Mouse (Mus musculus) lung, embryonic 16.5 days (tissue): ENCODE results near the gene Aunip. TPM values are rescaled to one million over a fixed set of nuclear protein-coding genes. Genes with fewer than 3 reads are reported as not detected.

Experiments used
- ATAC-seq: fragments of 200-750 bp; cut with Nextera tagmentation; 2 replicates; pipeline ENCODE4 v1.8.0; 2017; ENCODE audit warnings: low read depth, mild to moderate bottlenecking, moderate library complexity
- H3K27ac ChIP-seq: fragments of 300-500 bp; sonication (generic); 2 replicates; pipeline ENCODE4 v1.5.1; 2014; ENCODE audit warnings: mild to moderate bottlenecking, control low read depth, low read length
- H3K27me3 ChIP-seq: fragments of 300-500 bp; sonication (generic); 2 replicates; pipeline ENCODE4 v1.6.1; 2014; ENCODE audit warnings: low read depth, low read length, mixed read lengths; ENCODE audit not compliant: control insufficient read depth, insufficient read depth
- H3K36me3 ChIP-seq: fragments of 300-500 bp; sonication (generic); 2 replicates; pipeline ENCODE4 v1.6.1; 2014; ENCODE audit warnings: low read length; ENCODE audit not compliant: control insufficient read depth, insufficient read depth
- H3K4me1 ChIP-seq: fragments of 300-500 bp; sonication (generic); replicated peaks from 2 replicates; pipeline ENCODE4 v1.6.1; 2014; ENCODE audit warnings: low read length, mixed read lengths; ENCODE audit not compliant: control insufficient read depth, insufficient read depth
- H3K4me2 ChIP-seq: fragments of 300-500 bp; sonication (generic); 2 replicates; pipeline ENCODE4 v1.6.1; 2014; ENCODE audit warnings: low read depth, low read length, control low read depth
- H3K4me3 ChIP-seq: fragments of 300-500 bp; sonication (generic); 2 replicates; pipeline ENCODE4 v1.5.1; 2014; ENCODE audit warnings: mild to moderate bottlenecking, low read length, control low read depth
- H3K9ac ChIP-seq: fragments of 300-500 bp; sonication (generic); 2 replicates; pipeline ENCODE4 v1.6.1; 2014; ENCODE audit warnings: low read length, control low read depth
- H3K9me3 ChIP-seq: fragments of 300-500 bp; sonication (generic); 2 replicates; pipeline ENCODE4 v1.6.1; 2016; ENCODE audit warnings: low read length; ENCODE audit not compliant: control insufficient read depth
- WGBS: fragments of 180-500 bp; shearing (Covaris S2); extraction: QIAGEN DNeasy Blood & Tissue Kit; methylation state at CpG from one replicate; pipeline ENCODE4 v1.1.7; 2014; 5-methylcytosine and 5-hydroxymethylcytosine counted together
- polyA plus RNA-seq: library from polyadenylated mRNA; unstranded; fragments of >200 nt; fragmentation: Nextera tagmentation; extraction: Ambion mirVana; gene quantifications from 2 replicates; pipeline ENCODE4 v1.2.1, GENCODE M21; 2015

Aunip gene
- polyA plus RNA-seq, 1 experiment from 2014 or later = 14.5 TPM

DNA sequence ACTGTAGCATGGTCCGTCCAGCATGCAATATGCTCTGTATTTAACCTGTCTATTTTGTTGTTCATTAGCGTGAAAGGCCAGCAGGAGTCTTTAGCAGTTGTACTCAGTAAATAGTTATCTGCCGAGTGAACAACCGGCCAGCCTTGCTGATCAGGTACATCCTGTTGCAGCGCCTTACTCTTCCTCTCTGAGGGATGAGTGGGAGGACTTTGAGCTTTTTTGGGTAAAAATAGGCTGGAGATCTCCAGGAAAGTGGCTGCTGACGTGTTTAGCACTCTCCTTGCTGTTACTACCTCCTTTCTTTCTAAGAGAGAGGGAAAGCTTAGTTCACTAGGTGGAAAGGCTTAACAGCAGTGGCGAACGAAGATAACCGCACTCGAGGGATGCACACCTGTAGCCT is 6.9 kb downstream of the Aunip start:
- Histone ChIP-seq H3K4me3 (no peak overlapping the region), H3K27me3 (no peaks in the 10 kb centered on the region), H3K9ac (no peak overlapping the region), H3K27ac (no peak overlapping the region), H3K4me1 (peaks cover 17% of the 10 kb centered on the region), H3K36me3 (peaks cover 2% of the 10 kb centered on the region; the same call in 1 of the 2 replicates), H3K4me2 (no peak overlapping the region), H3K9me3 (no peaks in the 10 kb centered on the region)
- WGBS = 84% methylated on average over 10 of the region's 10 CpGs
- no peak for ATAC-seq

DNA sequence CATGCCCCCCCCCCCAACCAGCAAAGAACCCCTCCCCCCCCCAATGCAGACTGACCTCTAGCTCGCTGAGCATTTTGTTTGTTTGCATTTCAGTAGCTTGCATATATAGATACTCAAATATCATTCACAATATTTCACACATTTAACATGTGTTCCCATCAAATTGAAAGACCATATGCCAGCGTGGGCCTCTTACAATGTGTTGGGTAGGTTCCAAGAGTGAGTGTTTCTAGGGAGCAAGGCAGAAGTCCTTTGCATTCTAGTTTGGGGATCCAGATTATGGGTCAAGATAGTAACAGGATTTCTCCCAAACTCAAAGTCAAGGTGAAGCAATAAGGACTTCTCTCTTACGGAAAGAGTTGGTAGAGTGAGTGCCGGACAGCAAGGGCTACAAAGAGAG is 7.7 kb downstream of the Aunip start:
- 85% methylated on average over 4 of the region's 4 CpGs for WGBS
- Histone ChIP-seq H3K9me3 (no peaks in the 10 kb centered on the region), H3K9ac (no peak overlapping the region), H3K4me3 (no peak overlapping the region), H3K4me2 (no peak overlapping the region), H3K27me3 (no peaks in the 10 kb centered on the region), H3K27ac (no peak overlapping the region), H3K4me1 (peaks cover 16% of the 10 kb centered on the region), H3K36me3 (peaks cover 2% of the 10 kb centered on the region; the same call in 1 of the 2 replicates)
- no peak for ATAC-seq

DNA sequence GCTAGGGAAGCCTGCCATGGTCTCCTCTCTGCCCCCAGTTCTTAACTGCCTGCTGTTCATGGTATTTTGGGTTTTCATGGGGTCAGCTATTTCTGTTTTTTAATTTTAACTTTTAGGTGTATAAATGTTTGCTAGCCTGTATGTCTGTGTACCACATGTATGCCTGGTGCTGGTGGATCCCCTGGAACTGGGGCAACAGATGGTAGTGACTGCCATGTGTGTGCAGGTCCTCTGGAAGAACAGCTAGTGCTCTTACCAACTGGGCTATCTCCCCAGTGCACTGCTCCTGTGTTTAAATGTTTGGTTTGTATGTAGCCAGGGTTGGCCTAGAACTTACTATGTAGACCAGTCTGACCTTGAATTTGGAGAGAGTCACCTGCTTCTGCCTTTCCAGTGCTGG is 8.5 kb downstream of the Aunip start:
- H3K9me3 ChIP-seq = no peaks in the 10 kb centered on the region
- ATAC-seq = no peak

DNA sequence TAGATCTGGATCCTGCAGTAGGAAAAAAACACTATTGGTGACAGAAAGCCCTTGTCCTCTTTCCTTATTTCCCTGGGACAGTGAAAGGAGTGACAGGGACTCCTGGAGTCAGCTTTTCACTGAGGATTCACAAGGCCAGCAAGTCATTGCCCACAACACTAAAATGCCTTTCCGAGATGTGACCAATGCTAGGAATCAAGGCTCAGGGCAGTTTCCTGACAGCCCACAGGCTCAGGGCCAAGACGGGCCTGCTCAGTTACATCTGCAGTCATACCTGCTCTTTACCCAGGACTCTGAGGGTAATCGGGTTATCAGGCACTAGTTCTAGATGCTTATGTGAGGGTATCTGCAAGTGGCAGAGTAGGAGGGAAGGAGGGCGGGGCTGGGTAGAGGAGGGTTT is 12.6 kb downstream of the Aunip start:
- 77% methylated on average over 4 of the region's 4 CpGs for whole genome bisulfite sequencing
- H3K9ac ChIP-seq = no peak overlapping the region

More for the DNA sequence above, 8.5 kb downstream of the Aunip start:
- Histone ChIP-seq H3K4me2 (no peak overlapping the region), H3K9ac (no peak overlapping the region), H3K27ac (no peak overlapping the region), H3K36me3 (peaks cover 2% of the 10 kb centered on the region; the same call in 1 of the 2 replicates), H3K4me3 (no peak overlapping the region), H3K27me3 (no peaks in the 10 kb centered on the region), H3K4me1 (peaks cover 13% of the 10 kb centered on the region)

DNA sequence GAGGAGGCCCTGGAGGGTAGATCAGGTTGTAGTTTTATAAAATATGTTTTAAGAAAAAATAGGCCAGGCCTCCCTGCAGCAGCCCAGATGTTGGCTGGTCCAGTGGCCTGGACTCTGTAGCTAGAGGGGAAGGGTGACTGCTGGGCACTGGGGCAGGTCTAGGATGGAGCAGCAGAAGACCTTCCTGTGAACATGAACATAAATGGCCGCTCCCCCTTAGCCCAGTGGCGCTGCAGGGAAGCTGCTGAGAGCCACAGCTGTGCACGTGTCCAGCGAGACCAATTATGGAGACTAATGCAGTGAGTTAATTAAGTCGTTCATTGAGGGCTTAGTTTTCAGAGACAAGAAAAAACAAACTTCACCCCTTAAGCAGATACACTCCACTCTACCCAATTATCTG is 15.0 kb downstream of the Aunip start:
- H3K9ac ChIP-seq = no peak overlapping the region
- H3K4me3 ChIP-seq = no peak overlapping the region
- no peaks in the 10 kb centered on the region for H3K27me3 ChIP-seq
- peaks cover 35% of the 10 kb centered on the region for H3K36me3 ChIP-seq
- no peak for ATAC-seq
- H3K9me3 ChIP-seq = no peaks in the 10 kb centered on the region
- WGBS = 69% methylated on average over 5 of the region's 5 CpGs
- H3K27ac ChIP-seq = no peak overlapping the region
- no peaks in the 10 kb centered on the region for H3K4me1 ChIP-seq
- H3K4me2 ChIP-seq = no peak overlapping the region

More for the DNA sequence above, 12.6 kb downstream of the Aunip start:
- no peak overlapping the region for H3K4me3 ChIP-seq
- peaks cover 20% of the 10 kb centered on the region for H3K36me3 ChIP-seq
- H3K4me1 ChIP-seq = no peaks in the 10 kb centered on the region
- no peak overlapping the region for H3K27ac ChIP-seq
- no peaks in the 10 kb centered on the region for H3K9me3 ChIP-seq
- H3K4me2 ChIP-seq = no peak overlapping the region
- no peaks in the 10 kb centered on the region for H3K27me3 ChIP-seq
- ATAC-seq = no peak

DNA sequence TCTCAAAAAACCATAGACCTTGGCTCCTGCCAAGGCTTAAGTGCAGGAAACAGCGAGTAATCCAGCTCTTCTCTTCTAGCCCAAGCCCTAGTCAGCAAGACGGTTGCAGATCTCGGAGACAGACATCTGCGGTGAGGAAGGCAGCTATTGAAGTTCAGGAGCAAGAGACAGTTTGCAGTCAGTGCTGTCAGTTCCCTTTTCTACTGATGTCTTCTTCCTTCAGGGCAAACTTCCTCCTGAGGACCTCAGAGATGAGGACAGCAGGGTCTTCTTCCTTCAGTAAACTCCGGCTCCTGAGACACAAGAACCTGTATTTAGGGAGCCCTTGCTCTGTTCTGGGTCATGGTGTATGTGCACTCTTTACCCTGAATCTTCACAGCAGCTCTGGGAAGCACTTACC is 15.4 kb downstream of the Aunip start:
- 79% methylated on average over 5 of the region's 5 CpGs for WGBS
- no peak overlapping the region for H3K27ac ChIP-seq
- no peaks in the 10 kb centered on the region for H3K9me3 ChIP-seq
- H3K4me3 ChIP-seq = no peak overlapping the region
- no peak overlapping the region for H3K4me2 ChIP-seq
- no peak overlapping the region for H3K9ac ChIP-seq
- no peaks in the 10 kb centered on the region for H3K4me1 ChIP-seq
- H3K36me3 ChIP-seq = peaks cover 35% of the 10 kb centered on the region
- H3K27me3 ChIP-seq = no peaks in the 10 kb centered on the region
- no peak for ATAC-seq

DNA sequence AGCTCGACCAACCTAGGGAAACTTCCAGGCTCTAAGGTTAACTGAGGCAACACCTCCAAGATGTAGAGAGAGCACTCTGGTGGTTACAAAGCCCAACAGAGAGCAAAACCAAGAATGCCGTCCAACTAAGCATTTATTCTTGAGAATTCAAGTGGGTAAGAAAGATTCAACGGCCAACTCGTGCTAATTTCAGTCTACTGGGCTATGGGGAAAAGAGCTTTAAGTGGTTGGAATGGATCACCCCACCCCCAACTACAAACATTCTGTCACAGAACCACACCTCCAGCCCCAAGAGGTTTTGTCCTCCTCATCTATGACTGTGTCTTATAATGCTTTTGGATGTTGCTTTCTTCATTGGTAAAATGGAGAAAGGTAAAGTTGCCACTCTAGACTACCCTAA is 22.1 kb downstream of the Aunip start:
- 58% methylated on average over 4 of the region's 4 CpGs for WGBS
- Histone ChIP-seq H3K9me3 (no peaks in the 10 kb centered on the region), H3K4me1 (peaks cover 26% of the 10 kb centered on the region), H3K27ac (peak overlapping the region; percentile 79), H3K9ac (0 out of 2 replicates have a peak overlapping the region, but pooled peaks have one; percentile 24), H3K4me3 (no peak overlapping the region), H3K27me3 (no peaks in the 10 kb centered on the region), H3K4me2 (0 out of 2 replicates have a peak overlapping the region, but pooled peaks have one; percentile 6), H3K36me3 (peaks cover 19% of the 10 kb centered on the region)
- ATAC-seq = no peak

DNA sequence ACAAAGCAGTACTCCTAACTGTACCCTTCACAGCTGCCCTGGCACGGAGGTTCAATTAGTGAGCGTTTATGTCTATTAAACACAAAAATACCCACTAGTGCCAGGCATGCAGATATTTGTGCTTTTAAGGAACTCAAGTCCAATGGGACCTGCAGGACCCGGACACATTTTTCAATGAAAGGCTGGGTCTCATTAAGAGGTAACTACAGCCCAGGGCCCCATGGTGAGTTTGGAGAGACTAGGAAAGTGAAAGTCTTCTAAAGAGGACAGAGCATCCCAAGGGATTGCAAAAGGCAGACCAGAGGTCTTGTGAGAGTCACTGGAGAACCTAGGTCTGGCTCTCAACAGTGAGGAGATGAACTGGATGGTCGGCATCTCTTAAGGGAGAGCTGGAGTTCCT is 22.6 kb downstream of the Aunip start:
- Histone ChIP-seq H3K27me3 (no peaks in the 10 kb centered on the region), H3K4me2 (peak overlapping the region; percentile 96), H3K9me3 (no peaks in the 10 kb centered on the region), H3K36me3 (peaks cover 16% of the 10 kb centered on the region), H3K4me1 (peaks cover 26% of the 10 kb centered on the region), H3K27ac (no peak overlapping the region), H3K9ac (0 out of 2 replicates have a peak overlapping the region, but pooled peaks have one; percentile 15), H3K4me3 (peak overlapping the region; percentile 94)
- 78% methylated on average over 4 of the region's 4 CpGs for WGBS
- no peak for ATAC-seq

DNA sequence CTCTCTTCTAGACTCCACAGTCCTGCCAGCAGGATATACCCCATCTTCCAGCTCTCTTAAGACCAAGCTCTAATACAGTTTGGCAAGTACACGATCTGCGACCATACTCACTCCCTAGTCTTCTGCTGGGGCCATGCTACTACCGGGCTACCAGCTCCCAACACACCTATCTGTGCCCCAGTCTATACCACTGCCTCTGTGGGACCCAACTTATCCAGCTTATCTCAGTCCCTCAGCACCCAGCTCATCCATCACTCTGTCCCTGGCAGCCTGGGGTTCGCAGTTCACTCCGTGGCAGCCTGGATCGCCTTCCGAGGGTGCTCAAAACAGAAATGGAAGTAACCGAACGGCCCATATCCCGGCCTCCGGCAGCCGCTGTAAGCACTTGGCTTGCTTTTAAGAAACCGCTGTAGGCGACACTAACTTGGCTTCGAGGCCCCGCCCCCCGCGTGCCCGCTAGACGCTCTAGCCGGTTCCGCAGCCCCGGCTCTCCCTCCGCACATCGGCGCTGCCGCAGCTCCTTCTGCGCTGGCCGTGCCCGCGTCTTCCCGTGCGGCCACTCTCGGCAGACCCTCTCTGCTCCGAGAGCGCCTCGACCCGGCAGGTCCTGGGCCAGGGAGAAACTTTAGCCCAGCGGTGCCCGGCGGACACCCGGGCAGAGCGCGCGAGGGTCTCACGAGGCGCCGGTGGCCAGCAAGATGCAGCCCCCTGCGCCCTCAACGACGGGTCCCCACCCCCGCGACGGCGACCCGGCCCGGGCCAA is 23.5 kb downstream of the Aunip start:
- peak; percentile 16 for ATAC-seq
- Histone ChIP-seq H3K4me1 (peaks cover 26% of the 10 kb centered on the region), H3K9me3 (no peaks in the 10 kb centered on the region), H3K27me3 (no peaks in the 10 kb centered on the region), H3K27ac (peak overlapping the region; percentile 91), H3K4me3 (peak overlapping the region; percentile 94), H3K4me2 (peak overlapping the region; percentile 96), H3K36me3 (peaks cover 10% of the 10 kb centered on the region), H3K9ac (peak overlapping the region; percentile 90)
- WGBS = under 1% methylated on average over 52 of the region's 57 CpGs
